Mouse (Mus musculus) left cerebral cortex, postnatal 25 days (tissue): ENCODE measurements around the gene Nudt3. TPM values are rescaled to one million over a fixed set of nuclear protein-coding genes. Genes with fewer than 3 reads are reported as not detected.
A peak's percentile ranks its signal among the peaks of the same experiment; 100 is the strongest.

Source experiments
- DNase-seq, 2 experiments: peaks; one replicate each; pipeline ENCODE4 v3.0.0; 2022; ENCODE audit warnings: low spot score in 2 of 2, mixed read lengths in 1 of 2
- intact Hi-C: fragments of 180-260 bp; cut with DNase I; formaldehyde crosslinking; loops from one replicate; pipeline ENCODE4 v1.15.1; 2025
- total RNA-seq, 2 experiments: library from RNA; stranded (reverse); gene quantifications; 2 replicates each; pipeline ENCODE4 v1.2.3; 2021

The Nudt3 gene
- total RNA-seq, 2 experiments from 2014 or later = 573 to 611 TPM

DNA sequence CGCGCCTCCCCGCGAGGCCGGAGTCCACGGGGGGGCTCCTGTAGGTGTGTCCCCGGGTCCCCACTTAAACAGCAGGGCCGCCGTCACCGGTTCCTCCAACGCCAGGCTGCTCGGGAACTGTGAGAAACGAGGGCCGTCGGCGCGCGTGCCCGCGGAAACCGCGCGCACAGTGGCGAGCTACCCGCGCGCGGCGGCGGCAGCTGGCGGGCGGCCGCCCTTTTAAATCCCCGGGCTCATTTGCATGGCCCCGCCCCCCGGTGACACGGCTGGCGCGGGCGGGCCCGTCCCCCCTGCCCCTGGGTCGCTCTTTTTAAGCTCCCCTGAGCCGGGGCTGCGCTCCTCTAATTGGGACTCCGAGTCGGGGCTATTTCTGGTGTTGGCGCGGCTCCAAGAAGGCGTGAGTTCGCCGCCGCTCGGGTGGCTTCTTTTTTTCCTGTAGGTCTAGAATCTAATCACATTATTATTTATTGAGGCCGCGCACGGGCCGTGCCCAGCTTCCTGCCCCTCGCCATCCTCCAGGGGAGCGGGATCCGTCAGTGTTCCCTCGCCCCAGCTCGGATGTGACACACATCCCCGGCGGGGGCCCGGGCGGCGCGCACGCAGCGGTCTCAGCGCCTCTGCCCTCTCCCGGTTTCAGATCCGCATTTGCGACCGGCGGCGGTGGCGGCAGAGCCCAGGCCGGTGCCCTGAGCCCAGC lies 66.8 kb downstream of the Nudt3 start, which contains the start of gene Hmga1:
Gene Hmga1 (plus strand): TSS at position 183 of the 697 bp plus-strand sequence.
- intact Hi-C loops = no loop called here
- peak; percentile 80 to 82 for DNase-seq

DNA sequence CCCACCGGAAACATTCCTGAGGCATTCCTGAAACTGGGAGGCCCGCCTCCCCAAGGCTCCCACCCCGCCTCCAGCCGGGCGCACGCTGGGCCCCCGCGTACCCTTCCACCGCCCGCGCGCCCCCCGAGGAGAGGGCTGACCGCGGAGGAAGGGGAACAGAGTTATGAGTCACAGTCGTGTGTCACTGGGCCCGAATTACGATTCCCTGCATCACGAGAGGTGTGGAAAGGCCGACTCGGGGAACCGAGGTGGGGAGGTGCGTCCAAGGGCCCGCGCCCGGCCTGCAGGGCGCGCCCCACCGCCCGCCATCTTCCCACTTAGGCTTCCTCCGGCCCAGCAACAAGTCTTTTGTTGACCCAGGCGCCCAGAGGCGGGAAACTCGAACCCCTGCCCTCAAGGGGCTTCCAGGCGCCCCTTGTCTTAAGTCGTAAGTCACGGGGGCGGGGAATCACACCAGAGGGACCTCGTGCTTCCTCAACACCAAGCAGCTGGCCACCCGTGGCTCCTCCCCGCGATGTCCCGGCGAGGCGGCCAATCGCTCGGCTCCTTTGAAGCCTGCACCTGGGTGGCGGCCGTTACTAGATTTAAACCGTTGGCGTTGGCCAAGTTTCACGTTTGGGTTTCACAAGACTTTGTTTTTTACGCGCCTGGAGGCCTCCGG lies 67.7 kb downstream of the Nudt3 start:
- intact Hi-C loops = no loop called here
- no peak for DNase-seq

DNA sequence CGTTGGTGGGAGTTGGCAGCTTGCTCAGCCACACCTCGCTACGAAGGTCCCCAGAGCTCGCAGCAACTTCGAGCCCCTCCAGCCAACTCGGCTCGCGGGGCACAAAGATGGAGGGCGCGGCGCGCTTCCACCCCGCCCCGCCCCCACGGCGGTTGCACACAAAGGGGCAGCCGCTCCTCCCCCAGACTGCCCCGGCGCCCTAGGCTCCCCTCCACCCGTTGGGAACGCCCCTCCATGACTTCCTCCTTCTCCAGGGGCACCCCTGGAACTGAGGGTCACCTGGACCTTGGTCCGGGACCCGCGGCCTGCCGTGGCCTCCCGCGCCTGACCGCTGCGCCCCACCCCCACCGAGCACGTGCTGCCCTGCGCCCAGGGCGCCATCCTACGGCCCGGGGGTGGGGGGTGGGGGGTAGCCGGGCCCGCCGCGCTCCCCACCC lies 68.2 kb downstream of the Nudt3 start:
- DNase-seq = no peak

GRCm38 (mm10) chr17:27554062-27554960 lies 69.0 kb downstream of the Nudt3 start:
- no peak for DNase-seq
- intact Hi-C loops = no loop called here

More for the DNA sequence above, 68.2 kb downstream of the Nudt3 start:
- intact Hi-C loops = no loop called here

GRCm38 (mm10) chr17:27552215-27553201 lies 70.8 kb downstream of the Nudt3 start:
- no peak for DNase-seq
- intact Hi-C loops = no loop called here

DNA sequence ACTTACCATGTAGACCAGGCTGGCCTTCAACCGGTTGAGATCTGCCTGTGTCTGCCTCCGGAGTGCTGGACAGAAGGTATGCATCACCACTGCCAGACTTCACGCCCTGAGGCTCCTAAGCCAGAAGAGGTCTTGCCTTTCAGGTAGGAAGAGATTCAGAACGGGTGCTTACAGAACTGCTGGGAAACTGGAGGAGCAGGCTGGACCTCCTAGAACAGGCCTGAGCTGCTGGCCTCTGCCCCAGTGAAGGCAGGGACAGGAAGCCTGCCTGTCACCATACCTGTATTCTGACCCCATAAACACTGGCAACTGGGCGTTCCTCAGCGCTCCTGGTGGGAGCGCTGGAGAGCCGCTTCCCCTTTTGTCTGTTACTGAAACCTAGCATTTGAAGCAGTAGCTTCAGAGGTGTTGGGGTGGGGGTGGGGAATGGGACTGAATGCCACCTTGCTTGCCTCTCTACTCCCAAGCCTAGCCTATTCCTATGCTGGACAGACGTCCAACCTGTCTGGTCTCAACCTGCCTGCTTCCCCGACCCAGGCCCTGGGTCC lies 71.8 kb downstream of the Nudt3 start:
- intact Hi-C loops = no loop called here
- no peak for DNase-seq

- no peak for DNase-seq
- intact Hi-C loops = no loop called here
Measured at GRCm38 (mm10) chr17:27549234-27549633, 74.1 kb downstream of the Nudt3 start.

- intact Hi-C loops = no loop called here
Measured at GRCm38 (mm10) chr17:27547253-27547868, 75.9 kb downstream of the Nudt3 start.

DNA sequence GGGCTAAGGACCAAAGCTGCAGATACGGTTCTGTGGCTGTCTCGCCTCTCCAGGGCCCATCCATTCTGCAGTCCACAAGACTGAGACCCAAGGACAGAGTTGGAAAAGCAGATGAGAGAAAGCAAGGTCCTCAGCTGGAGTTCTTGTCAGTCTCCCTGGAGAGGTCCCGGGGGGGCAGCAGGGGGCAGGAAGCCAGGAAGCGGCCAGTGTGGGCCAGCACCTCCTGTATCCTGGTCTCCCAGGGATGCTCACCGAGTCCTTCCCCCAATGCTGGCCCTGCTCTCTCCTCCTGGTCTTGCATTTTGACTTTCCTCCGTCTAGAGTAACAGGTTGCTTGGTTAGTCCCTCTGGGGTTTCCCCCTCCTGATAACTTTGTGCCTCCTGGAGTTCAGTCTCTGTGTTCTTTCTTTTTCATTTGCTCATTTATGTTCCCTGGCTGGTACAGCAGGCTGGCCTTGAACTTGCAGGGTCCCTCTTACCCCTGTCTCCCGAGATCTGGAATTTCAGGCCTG lies 76.7 kb downstream of the Nudt3 start:
- intact Hi-C loops = no loop called here

More at GRCm38 (mm10) chr17:27547253-27547868, 75.9 kb downstream of the Nudt3 start:
- DNase-seq = no peak

DNA sequence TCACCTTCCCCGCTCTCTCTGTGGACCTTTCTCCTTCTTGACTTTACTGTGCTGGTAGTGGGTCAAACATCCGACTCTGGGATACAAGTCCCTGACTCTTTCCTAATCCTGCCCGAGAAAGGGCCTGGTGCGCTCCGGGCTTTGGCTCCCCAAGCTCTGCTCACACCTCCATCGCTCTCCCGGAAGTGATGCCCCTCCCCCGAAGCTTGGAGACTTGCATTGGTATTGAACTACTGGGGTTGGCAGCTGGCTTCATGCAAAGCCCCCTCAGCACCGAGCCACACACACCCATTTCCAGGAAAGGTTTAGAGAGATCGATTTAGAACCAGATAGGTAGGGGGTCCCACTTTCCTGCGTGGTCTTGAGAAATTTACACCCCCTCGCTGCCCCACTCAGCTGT lies 77.3 kb downstream of the Nudt3 start:
- intact Hi-C loops = no loop called here
- DNase-seq = no peak

More for the DNA sequence above, 76.7 kb downstream of the Nudt3 start:
- no peak for DNase-seq

- peak in 1 of 2 experiments; percentile 79 for DNase-seq
- intact Hi-C loops = no loop called here
Measured at GRCm38 (mm10) chr17:27544551-27544950, 78.7 kb downstream of the Nudt3 start.

DNA sequence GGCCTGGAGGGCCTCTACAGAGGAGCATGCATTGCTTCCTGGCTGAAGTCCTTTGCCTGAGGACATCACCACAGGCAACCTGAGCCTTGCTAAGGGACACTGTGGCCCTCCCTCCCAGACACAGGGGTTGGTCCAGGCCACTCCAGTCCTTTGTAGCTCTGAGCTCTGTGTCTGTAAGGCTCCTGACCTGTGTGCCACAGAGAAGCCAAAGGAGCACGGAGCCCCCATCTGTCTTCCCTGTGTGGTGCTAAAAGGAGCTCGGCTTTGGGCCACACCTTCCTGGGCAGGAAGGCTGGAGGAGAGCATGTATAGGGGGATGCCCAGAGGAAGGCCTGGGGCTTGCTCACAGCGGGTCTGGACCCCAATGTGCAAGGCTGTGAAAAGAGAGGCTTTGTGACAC lies 81.3 kb downstream of the Nudt3 start:
- DNase-seq = no peak
- intact Hi-C loops = no loop called here

DNA sequence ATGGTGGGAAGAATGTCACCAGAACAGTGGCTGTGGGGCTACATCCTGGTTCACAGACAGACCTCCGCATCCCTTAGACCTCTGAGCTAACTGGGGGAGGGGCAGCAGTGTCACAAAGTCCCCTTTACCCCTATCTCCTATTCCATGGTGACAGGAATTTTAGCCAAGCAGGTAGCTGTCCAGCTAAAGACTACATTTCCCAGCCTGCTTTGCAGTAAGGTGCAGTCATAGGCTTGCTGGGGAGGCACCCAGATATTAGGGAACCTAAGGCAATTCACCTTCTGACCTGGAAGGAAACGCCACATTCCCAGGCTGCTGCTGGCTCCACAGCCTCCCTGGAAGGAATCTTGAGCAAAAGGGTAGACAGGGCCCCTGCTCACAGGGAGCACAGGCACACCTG lies 82.0 kb downstream of the Nudt3 start:
- intact Hi-C loops = no loop called here
- DNase-seq = no peak

DNA sequence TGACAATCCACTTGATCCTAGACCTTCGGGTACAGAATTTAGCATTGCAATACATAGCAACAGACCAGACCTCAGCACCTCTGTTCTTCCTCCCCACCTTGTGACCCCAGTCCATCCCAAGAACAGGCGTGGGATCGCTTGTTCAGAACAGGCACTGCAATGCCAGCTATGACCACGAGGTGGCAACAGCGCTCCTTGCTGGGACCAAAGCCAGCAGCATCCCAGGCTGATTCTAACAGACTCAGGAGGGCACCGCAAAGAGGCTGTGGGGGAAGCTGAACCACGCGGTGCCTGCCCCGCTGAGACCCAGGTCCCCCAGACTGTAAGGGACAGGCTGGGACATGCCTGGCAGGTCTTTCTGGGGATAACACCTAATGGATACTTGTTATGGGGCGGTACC lies 88.6 kb downstream of the Nudt3 start:
- intact Hi-C loops = loop anchor here (2.0 to 5.0 kb wide), 2 partner anchors 24 to 233 kb away; no protein-coding TSS in a partner anchor
- peak; percentile 88 to 89 for DNase-seq

DNA sequence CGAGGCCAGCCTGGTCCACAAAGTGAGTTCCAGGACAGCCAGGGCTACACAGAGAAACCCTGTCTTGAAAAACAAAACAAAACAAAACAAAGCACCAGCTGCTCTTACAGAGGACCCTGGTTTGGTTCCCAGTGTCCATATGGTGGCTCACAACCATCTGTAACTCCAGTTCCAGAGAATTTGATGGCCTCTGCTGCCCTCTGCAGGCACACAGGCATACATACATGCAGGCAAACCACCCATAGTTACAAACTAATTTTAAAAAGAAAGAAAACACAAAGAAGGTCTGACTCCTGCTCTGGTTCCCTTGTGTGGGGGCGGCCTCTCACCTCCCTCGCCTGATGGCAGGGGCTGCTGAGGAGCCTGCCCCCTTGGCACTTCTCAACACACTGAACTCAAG lies 89.9 kb downstream of the Nudt3 start:
- intact Hi-C loops = no loop called here
- DNase-seq = no peak

DNA sequence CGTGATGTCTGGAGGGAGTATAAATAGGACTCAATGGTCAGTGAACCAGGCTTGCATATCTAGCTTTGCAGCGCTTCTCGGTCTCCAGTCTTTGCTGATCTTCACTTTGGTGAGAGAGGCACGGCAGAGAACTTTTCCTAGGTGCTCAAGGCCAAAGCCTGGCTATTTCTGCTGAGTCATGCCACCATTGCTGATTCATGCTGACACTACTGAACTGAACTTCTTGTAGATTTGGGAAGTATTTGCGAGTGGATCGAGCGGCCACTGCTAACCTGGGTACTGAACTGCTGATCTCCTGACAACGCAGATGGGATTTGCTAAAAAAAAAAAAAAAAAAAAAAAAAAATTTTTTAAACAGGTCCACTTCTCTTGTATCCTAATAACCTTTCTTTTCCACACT lies 91.2 kb downstream of the Nudt3 start:
- intact Hi-C loops = no loop called here
- DNase-seq = no peak
